In the genomic region with DNA sequence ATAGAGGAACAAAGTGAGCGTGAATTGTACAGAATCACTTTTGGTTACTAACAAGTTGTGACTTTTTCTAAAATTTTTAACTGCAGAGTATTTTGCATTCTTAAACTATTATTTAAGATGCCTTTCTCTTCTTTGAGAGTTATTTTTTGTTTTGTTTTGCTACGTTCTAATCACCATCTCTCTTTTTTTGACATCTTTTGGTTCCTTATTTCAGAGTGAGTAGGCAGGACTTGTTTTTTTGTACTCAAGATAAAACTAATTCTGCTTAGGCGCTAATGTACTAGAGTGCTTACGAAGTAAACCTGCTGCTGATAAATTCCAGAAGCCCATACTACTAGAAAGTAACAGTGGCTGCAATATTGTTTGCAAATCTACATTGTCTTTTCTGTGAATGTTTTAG, we compare ENCODE assay signal across 19 mouse cellular contexts.
"Had no signal": no experiment of that assay in that cellular context is flagged by ENCODE, and none has a peak within 500 bp of the region (broad histone marks: within the 10 kb centered on the region; RNA-seq: fewer than 3 reads in every experiment).

No protein-coding gene starts in this region.

- H3K27ac ChIP-seq: lung, embryonic 15.5 days; midbrain, embryonic 10.5 days; midbrain, embryonic 12.5 days; neural tube, embryonic 13.5 days; neural tube, embryonic 15.5 days had no signal

- H3K4me3 ChIP-seq: lung, embryonic 15.5 days; midbrain, embryonic 10.5 days; midbrain, embryonic 12.5 days; myocyte; neural tube, embryonic 13.5 days; neural tube, embryonic 15.5 days had no signal

- DNase-seq: liver, postnatal 0 days; lung, adult 2 months; lung, postnatal 14 days; lung, postnatal 36 days; midbrain, embryonic 14.5 days; retina, postnatal 1 day; right cerebral cortex, adult 18-20 months; right cerebral cortex, postnatal 25 days; right cerebral cortex, postnatal 4 days; spleen, adult 18-20 months; thymus, adult 18-20 months; thymus, postnatal 14 days; thymus, postnatal 36 days had no signal
